Mouse (Mus musculus) CH12F3 (cell line): ENCODE data around the gene Dgkb.

Experiments
- in situ Hi-C: fragments of 300-500 bp; cut with MboI; formaldehyde crosslinking; loops from 2 replicates; pipeline ENCODE4 v1.14.3; 2020; ENCODE audit warnings: low sequenced_read_pairs

The Dgkb gene

DNA sequence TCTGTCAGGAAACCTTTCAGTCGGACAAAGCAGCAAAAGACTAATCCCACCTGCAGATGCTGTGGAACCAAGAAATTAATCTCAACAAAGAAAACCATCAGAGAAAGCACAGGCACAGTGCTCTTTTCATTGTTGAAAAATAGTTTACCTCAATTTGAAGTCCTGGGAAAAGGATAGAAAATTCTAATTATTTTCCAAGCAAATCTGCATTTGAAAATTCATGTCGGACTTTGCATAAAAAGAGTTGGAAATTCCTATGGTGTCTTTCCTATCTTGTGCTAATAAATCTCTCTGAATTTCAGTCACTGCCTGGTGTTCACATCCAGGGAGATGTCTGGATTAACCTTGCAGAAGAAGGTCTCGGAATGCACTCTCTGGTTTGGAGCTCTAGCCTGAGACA is at the start of gene Dgkb:
Gene Dgkb, plus strand, starts transcription at position 301 of the 400 bp plus-strand sequence.
- in situ Hi-C loops: no loop called here

DNA sequence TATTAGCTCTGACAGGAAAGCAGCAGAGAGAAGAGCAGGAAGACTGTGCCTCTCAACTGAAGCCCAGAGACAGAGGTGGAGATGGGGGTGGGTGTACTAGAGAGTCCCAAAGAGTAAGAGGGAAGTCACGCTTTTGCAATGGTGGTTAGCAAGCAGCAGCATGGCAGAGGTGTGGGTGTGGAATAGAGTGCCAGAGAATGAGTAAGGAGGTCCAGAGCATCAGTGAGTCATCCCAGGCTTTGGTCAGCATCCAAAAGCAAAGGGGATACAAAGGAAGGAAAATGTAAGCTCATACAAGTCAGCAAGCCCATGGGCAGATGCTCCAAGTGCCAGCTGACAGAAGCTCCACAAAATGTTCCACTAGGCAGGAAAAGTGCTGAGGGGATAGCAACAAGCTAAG is 47.7 kb upstream of the Dgkb start:
- in situ Hi-C loops: no loop called here

DNA sequence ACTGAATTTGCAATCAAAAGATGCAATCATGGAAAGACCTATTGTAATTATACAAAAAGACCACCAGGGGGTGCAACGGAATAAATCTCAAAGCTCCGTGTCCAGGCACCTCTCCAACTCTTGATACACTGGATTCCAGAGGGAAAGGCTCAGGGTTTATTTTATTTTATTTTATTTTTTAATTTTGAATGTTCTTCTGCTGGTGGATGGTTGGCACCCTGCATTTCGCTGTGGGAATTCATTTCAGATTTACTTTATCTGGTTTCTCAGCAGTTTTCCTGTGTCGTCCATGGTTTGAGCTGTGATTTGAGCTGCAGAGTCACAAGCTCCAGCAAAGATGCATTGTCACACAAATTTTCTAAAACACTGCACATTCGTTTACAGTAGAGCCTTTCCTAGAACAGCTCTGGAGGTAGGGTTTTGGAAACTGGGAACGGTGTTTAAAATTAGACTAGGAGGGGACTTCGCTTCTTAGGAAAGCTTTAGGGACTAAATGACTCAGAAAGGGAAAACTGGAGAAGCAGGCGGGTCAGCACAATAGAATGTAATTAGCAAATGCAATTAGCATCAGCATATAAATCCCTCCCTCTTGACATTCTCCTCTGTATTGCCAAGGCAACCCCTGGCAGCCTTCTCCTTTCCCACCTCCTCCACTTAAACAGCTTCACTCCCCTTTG is 43.7 kb upstream of the Dgkb start:
- in situ Hi-C loops: no loop called here

DNA sequence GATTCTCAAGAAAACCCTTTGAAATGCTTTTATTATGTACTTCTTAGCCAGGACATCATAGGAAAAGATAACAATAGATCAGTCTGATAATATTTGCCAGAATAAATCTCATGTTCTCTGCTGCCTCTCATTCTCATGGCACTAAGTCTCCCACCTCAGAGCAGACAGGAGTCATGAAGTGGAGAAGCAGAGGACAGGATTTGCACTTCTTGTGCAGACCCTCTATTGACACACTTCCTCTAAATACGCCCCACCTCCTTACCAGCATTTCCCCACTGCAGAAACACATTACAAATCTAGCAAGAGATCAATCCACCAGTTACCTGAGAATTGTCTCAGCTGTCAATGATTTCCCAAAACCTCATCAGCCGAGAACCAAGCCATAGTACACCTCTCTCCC is 42.9 kb upstream of the Dgkb start:
- in situ Hi-C loops: no loop called here

DNA sequence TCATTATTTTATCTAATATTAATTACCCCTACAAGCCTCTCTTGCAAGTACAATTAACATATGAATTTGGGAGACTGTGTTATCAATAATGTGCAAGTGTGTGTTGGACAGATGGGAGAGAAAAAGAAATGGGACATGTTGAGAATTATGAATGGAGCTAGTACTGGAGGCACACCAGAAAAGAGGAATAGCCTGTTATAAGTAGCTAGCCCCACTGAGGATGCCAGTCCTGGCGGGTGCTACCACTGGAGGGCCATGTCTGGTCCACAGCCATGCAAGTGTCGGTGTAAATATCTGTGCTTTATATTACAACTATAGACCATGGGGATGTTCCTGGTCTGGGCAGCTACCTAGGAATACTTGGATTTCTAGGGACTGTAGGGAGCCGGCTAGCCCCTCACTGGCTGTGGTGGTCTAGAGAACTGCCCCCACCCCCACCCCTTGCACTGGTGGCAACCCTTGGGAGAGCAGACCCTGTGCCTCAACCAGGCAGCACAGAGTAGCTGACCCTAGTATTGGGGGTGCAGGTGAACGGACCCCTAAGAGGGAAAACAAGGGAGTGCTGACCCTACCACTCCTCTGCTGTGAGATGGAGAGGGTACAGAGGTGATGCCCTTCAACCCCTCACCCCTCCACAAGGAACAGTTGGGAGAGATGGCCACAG is 21.1 kb upstream of the Dgkb start:
- in situ Hi-C loops: no loop called here

DNA sequence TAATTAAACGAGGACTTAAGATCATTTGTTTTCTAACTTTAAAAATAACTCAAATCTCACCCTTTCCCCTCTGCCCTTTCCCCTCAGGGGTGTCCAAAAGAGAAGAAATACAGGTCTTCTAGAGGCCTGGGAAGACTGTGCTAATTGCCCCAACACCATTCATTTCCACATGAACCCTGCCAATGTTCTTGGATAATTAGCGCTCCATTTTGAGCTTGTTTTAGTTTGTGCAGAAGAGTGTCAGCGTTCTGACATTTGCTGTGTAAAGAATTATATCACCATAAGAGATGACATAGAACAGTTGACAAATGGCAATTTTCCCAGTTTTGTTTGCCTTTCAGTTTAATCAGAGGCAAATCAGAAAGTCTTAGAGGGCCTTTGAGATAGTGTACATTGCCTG is 3.4 kb upstream of the Dgkb start:
- in situ Hi-C loops: no loop called here

DNA sequence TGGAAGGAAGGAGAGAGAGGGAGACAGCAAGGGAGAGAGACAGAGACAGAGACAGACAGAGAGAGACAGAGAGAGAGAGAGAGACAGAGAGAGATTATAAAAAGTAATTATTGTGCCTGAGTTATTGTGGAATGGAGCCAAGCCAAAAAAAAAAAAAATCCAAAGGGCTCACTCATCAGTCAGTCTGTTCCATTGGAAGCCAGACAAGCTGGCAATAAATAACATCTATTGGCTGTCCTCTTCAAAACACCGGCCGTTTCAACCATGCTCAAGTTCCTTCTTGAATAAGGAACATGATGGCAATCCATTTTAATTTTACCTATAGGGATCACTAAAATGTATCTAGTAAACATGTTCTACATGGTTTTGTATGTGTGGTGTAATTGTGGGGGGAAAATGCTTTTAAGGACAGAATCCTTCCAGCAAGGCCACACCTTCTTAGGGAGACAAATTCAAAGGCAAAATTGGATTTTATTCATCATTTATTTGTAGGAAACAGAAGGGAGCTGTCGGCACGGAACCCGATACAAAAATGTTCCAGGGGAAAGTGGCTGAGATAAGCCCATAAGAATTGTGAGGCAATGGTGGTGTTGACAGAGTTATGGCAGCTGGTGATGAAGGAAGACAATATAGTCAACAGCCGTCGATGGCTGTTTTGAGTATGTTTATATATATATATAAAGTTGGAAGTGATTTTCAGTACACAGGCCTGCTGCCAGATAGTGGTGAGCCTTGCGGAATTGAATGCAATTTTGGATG is 3.7 kb downstream of the Dgkb start:
- in situ Hi-C loops: no loop called here

DNA sequence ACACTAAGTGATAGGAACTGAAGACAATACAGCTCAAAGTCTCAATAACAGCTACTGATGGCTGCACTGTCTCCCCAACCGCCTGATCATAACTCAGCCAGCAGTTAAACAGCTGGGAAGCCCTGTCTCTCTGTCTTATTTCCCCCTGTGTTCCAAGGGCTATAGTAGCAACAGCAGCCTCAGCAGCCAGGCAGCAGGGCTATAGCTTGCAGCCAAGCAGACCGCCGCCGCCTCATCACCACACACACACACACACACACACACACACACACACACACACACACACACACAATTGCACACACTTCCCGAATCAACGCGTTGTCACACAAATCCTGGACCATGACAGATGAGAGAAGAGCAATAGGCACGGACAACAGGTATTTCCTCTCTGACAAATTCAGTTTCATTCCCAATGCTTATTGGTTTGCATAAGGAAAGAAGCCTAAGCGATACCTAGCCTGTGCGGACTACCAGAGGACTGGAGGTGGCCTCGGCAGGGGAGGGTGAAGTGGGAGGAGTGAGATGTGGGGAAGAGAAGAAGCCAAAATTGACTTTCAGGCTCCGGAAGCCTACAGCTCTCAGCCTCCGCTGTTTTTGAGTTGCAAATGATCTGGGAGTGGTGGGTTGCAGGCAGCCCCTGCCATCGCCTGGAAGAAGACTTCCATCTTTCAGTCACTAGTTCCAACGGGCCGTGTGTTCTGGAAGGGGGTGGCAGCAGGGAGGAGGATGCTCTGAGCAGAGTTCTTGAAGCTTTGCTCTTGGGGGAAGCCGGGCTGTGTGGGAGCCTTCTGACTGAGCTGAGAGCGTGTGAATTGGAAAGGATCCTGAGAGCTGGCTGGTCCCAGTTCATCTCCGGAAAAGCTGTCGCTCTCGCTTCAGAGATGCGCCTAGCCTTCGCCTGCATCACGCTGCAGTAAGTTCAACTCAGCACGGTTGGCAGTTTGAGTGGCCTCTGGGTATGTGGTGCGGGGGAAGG is 62.8 kb downstream of the Dgkb start:
- in situ Hi-C loops: no loop called here

DNA sequence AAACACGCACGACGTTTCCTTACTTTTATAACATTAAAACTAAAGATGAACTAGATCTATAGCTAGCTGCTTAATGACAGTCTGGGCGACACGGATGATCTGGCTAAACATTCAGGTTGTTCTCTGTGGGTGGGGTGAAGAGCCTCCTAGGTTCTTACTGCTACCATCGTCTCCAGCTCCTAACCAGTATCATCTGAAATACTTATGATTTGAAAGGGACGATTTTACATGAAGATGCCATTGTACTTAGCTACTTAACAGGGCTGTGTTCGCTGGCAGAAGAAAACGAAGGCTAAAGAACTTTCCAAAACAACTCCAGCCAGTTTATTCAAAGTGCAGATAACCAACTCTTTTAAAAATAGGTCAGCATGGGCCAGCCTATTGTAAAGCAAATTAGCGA is 63.9 kb downstream of the Dgkb start:
- in situ Hi-C loops: no loop called here

DNA sequence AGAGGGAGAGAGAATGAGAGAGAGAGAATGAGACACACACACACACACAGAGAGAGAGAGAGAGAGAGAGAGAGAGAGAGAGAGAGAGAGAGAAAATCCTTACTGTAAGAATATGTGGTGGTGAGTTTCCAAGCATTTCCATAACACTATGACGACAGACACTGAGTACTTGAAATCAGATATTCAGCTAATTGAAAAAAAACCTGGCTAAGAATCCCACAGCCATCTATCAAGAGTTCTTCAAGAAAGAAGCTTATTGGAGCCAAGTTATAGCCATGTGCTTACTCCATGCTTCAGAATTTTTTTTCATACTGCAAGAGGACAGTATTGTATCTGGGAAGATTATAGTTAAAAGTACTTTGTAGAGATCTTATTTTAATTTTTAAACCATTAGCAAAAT is 65.3 kb downstream of the Dgkb start:
- in situ Hi-C loops: no loop called here

DNA sequence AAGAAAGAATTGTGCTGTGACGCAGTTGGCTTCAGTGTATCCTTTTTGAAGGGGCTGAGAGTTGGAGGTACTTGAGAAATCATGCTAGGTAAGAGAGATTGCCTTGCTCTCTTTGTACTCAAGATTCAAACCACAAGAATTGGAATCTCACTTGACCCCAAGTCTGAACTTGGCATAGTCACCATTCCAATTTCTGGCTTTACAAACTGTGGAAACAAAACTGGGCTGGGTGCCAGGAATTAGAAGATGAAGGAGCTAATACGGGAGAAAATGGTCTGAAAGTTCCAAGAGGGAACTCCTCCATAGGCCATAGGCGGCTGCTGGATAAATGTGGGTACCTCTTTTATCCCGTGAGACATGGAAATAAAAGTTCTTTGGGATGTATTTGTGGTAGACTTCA is 66.3 kb downstream of the Dgkb start:
- in situ Hi-C loops: no loop called here

DNA sequence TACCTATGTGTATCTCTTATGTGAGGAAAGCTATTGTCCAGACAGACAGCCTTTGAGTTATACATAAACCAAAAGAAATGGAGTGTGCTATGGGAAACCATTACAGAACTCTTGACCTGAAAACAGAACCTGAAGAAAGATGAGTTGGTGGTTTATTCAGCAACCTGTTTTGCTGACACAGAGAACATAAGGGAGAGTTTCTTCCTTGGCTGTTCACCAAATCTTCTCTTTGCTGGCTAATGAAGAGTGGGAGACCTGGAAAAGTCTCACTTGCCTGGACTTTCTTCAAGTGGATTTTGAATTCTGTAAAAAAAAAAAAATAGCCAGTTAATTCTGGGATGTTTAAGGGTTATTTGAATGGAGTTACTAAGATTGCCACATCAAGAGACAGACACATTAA is 71.1 kb downstream of the Dgkb start:
- in situ Hi-C loops: no loop called here

DNA sequence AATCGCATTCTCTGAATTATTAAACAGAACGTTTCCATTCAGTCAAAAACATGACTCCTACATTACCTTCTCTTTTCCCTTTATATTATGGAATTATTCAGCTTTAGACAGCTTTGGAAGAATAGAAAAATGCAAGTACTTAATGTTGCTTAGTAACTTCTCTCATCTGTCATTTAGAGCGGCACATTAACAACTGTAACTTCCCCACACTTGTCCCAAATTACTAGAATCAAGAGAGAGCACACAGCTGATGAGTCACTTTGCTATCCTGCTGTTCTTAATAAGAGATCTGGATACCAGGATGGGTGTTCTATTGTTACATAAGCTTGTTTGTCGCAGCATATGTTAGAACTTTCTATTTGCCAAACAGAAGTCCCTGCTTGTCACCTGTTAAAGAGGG is 71.9 kb downstream of the Dgkb start:
- in situ Hi-C loops: no loop called here

DNA sequence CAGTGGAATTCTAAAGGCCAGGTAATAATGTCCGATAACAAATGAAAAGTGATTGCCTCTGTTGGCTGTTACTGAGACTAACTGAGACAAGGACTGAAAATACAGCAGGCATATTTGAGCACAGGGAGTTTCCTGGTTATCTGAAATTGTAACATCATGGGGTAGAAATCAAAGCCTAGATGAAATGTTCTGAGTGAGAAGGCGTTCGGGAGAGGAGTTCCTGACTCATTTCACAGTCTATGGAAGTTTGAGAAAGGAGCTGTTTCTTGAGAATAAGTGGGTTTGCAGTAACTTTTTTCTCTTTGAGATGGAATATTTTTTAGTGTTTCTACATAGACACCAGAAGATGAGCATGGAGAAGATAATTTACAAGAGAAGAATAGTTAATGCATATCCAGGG is 73.8 kb downstream of the Dgkb start:
- in situ Hi-C loops: no loop called here

DNA sequence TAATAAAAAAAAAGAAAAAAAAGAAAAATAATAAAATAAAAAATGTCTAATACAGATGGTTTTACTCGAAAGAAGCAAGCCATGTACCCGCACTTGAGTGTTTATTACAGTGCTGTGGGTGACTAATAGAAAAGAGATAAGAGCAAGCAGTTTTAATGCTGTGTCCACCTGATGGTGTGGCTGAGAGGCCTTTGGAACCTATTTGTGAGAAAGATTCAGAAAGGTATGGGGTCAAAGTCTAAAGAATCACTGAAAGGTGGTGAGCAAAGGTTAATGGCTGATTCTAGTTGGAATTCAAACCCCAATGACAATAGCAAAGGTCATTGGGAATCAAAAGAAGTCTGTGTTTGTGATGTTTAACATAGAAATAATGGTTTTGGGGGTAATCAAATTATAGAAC is 124.6 kb downstream of the Dgkb start:
- in situ Hi-C loops: no loop called here

DNA sequence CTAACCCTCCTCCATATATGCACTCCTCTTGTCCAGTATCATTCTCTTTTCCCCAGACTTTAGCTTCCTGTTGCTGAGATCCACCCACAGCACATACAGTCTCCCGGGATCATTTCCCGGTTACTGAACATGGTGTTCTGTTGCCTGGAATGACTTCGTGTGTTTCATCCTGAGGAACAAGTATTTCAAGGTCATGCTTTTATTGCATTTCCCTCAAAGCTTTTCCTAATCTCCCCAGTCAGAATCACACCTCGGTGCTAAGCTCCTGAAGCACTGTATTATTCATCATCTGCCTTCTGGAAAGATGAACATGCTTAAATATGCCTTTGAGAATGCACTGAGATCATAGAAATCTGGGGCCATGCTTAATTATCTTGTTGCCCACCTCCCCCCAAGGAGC is 138.7 kb downstream of the Dgkb start:
- in situ Hi-C loops: no loop called here

DNA sequence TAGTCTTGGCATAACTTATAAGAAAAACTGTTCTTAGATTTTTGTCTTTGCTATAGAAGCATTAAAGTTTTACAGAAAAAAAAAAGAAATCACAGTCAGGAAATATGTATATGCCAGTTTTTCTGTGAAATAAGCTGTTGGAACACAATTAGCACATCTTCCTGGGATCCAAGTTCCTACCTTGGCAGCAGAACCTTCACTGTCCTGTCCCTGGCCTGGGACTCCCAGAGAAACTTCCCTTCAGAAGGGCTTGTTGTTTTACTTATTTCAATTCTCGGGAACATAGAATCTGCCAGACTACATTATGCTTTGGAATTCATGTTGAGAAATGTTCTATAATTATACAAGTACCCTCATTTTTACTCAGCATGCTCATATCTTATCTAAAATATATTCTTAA is 154.0 kb downstream of the Dgkb start:
- in situ Hi-C loops: no loop called here

DNA sequence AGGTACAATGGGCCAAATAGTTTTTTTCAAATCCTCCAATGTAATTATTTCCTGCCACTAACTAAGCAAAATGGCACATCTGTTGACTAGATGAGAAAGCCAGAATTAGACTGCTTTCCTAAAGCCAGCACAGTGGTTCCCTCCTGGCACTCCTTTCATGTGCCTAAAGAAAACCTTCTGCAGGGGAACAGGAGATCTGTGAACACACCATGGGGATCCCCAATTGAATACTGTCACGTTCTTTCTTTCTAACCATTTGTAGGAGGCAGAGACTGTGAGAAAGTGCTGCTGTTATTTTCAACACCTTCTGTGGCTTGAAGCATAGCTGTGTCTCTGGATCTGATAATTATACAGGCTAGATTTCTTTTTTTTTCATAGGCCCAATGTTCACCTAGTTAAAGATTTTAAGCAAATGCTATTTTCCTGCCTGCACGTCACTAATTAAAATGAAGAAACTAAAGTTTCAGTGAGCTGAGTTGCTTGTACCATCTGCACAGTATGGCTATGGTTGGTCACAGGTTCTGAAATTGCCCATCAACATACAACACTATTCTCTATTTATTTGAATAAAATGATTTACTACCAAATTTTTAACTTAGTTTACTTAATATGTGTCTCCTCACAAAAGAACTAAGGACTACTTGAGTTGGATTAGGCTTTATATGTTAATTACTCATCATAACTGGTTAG is 161.1 kb downstream of the Dgkb start:
- in situ Hi-C loops: no loop called here

DNA sequence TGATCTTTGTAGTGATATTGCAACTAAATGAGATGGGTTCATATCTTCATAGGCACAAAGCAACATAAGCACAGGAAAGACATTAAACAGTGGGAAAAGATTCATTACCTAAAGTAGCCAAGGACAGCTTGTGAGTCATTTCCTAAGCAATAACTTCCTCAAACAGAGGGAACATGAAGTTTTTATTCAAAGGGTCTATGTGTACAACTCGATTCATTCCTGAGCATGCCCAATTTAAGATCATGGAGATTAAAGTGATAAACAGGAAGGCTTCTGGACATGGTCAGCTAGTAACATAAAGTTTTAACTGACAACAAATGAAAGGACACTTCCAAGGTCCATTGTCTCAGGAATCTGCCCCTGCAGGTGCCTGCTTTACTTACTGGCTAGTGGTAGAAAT is 167.8 kb downstream of the Dgkb start:
- in situ Hi-C loops: no loop called here

DNA sequence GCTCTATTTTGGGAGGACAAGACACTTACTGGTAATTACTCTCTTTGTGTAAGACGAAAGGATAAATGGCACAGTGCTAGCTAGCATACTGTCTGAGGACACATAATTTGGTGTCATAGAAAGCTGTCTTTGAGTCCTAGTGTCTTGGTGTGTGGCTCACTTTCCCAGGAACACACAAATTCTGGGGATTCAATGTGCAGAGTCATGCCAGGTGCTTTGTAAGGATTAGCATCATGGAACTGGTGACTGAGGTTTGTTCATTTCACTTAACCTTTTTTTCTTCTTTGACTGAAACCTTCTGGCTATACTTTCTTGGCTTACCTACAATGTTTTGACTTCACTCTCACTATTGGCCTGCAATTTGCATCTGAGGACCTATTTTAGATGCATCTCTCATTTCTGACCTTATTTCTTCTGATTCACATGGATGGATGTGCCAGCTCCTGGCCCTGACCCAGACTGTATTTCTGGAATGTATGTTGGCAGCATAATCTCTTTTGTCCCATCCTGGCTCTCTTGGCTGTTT is 170.6 kb downstream of the Dgkb start:
- in situ Hi-C loops: no loop called here
